Mouse (Mus musculus) heart, adult 2 months (tissue): ENCODE measurements at regions not wholly inside any gene's neighbourhood (a gene's known extent, or its start where the extent isn't known, plus 50 kb on each side); places are given as distances from the start of the nearest gene placed in this dataset.

Experiments
- CTCF ChIP-seq: fragments of 200-600 bp; IDR thresholded peaks from 2 replicates; pipeline ENCODE4 v1.8.1; 2022; ENCODE audit warnings: antibody characterized with exemption, mild to moderate bottlenecking, moderate library complexity
- EP300 ChIP-seq: fragments of 200-500 bp; IDR thresholded peaks from 2 replicates; pipeline ENCODE4 v1.6.1; 2011; ENCODE audit warnings: low read depth, low read length, control low read depth; ENCODE audit not compliant: insufficient read depth
- POLR2A ChIP-seq: fragments of 200-500 bp; IDR thresholded peaks from 2 replicates; pipeline ENCODE4 v1.6.1; 2011; ENCODE audit warnings: mild to moderate bottlenecking, low read depth, low read length, control low read depth; ENCODE audit not compliant: insufficient read depth

GRCm38 (mm10) chr6:16551131-16551530 is 347.1 kb downstream of the Tfec start:
- TF ChIP-seq CTCF = no peak
- no peak for TF ChIP-seq POLR2A
- no peak for TF ChIP-seq EP300
